In the genomic region with DNA sequence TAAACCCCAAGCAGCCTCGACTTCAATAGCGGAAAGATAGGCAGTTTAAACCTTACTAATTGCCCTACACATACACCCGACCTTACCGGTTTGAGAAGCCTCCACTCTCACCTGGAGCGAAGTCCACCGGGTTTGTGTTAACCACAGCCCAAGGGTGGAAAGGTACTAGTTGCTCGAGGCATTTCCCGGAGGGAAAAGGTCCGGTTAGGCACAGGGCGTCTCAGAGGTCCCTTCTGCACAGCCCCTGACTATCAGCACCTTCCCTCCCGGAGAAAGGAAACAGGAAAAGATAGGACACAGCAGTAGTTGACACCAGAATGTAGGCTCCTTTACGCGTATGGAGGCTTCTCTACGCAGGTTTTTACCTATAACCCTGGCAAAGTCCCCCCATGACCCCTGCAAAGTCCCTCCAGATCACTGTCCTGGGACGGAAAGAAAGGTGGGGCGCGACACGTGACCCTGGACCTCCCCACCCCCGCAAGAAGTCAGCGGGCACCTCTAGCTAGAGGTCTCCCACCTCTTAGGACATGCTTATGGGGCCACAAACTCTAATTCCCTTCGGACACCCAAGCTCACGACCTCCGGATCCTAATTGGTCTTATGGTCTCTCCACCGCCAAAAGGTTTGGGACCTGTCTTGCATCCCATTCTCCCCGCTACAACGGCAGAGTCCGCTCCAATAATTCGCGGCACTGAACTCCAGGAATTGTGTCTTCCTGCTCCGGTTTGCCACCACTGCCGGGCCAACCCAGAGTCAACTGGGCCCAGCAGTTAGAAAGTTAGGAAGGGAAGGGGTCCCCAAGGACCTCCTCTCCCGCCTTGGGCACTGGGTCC, we compare ENCODE assay signal across 8 mouse cellular contexts. TPM values are rescaled to one million over a fixed set of nuclear protein-coding genes. Genes with fewer than 3 reads are reported as not detected.
A peak's percentile ranks its signal among the peaks of the same experiment; 100 is the strongest.
DNase-seq lines count a peak whose midpoint lies in the region; ATAC-seq and TF ChIP-seq lines count a peak whose summit lies in the region.

No protein-coding gene starts in this region.

- H3K4me1 ChIP-seq in cerebellum, adult 2 months (ENCODE audit: control insufficient read depth, insufficient read depth, low read length) = peaks cover 3% of the 10 kb centered on the region; the same call in 1 of the 2 replicates
- H3K4me1 ChIP-seq in MEL (ENCODE audit: control insufficient read depth in 1 of 2, insufficient read depth in 2 of 2, low read length in 2 of 2) = peaks cover 7 to 18% of the 10 kb centered on the region in 2 experiments
- H3K4me1 ChIP-seq in forebrain, postnatal 0 days (ENCODE audit: insufficient read depth) = peaks cover 7% of the 10 kb centered on the region
- H3K4me1 ChIP-seq in midbrain, embryonic 14.5 days (ENCODE audit: control insufficient read depth, insufficient read depth, low read length) = peaks cover 23% of the 10 kb centered on the region

- peak overlapping the region; percentile 92 for H3K4me3 ChIP-seq in cerebellum, adult 2 months (replicated peaks; ENCODE audit: insufficient read depth, low read depth, low read length)
- peak overlapping the region; percentile 75 to 96 for H3K4me3 ChIP-seq in MEL (ENCODE audit: control insufficient read depth in 1 of 2, insufficient read depth in 1 of 2, low read depth in 2 of 2, low read length in 2 of 2)
- H3K4me3 ChIP-seq in forebrain, postnatal 0 days (ENCODE audit: low read depth, low read length) = peak overlapping the region; percentile 71
- H3K4me3 ChIP-seq in midbrain, embryonic 14.5 days (replicated peaks; ENCODE audit: low read depth, low read length) = peak overlapping the region; percentile 70

- H3K36me3 ChIP-seq in MEL (ENCODE audit: control insufficient read depth in 1 of 2, insufficient read depth in 2 of 2, low read length in 2 of 2) = peaks cover 0 to 18% of the 10 kb centered on the region in 2 experiments; a peak in 2 of 4 replicates
- H3K36me3 ChIP-seq in forebrain, postnatal 0 days (ENCODE audit: insufficient read depth) = no peaks in the 10 kb centered on the region
- no peaks in the 10 kb centered on the region for H3K36me3 ChIP-seq in midbrain, embryonic 14.5 days (ENCODE audit: control insufficient read depth, insufficient read depth, low read length)

- H3K4me2 ChIP-seq in forebrain, postnatal 0 days (ENCODE audit: low read depth) = peak overlapping the region; percentile 99
- H3K4me2 ChIP-seq in midbrain, embryonic 14.5 days (ENCODE audit: low read length) = peak overlapping the region; percentile 97

- 1% methylated on average over 32 of the region's 32 CpGs for WGBS in cerebellum, adult 2 months
- WGBS in forebrain, postnatal 0 days = 1% methylated on average over 32 of the region's 32 CpGs
- WGBS in midbrain, embryonic 14.5 days = 2% methylated on average over 32 of the region's 32 CpGs

- peak overlapping the region; percentile 15; the same call in 1 of the 2 replicates for H3K27ac ChIP-seq in cerebellum, adult 2 months (ENCODE audit: insufficient read depth, low read length)
- H3K27ac ChIP-seq in MEL (ENCODE audit: control insufficient read depth, low read depth, low read length) = 0 out of 2 replicates have a peak overlapping the region, but pooled peaks have one; percentile 8
- H3K27ac ChIP-seq in forebrain, postnatal 0 days (ENCODE audit: low read depth, low read length) = no peak overlapping the region
- no peak overlapping the region; the same call in 1 of the 2 replicates for H3K27ac ChIP-seq in midbrain, embryonic 14.5 days (replicated peaks; ENCODE audit: low read depth, low read length)

- TF ChIP-seq EP300 in MEL (IDR thresholded peaks at IDR 0.05; ENCODE audit: low read depth in 1 of 2, low read length in 2 of 2) = no peak

- no peak for TF ChIP-seq POLR2A in cerebellum, adult 2 months (IDR thresholded peaks at IDR 0.05; ENCODE audit: borderline replicate concordance, insufficient read depth, low read length)
- 0 out of 4 replicates have a peak, but pooled peaks of 1 of the 2 experiments have one; percentile 19 for TF ChIP-seq POLR2A in MEL (IDR thresholded peaks at IDR 0.05; ENCODE audit: control insufficient read depth in 1 of 2, insufficient read depth in 1 of 2, low read depth in 1 of 2, low read length in 2 of 2, poor library complexity in 1 of 2)

- TF ChIP-seq CTCF in cerebellum, adult 2 months (IDR thresholded peaks at IDR 0.05; ENCODE audit: borderline replicate concordance, insufficient read depth, low read depth, low read length) = no peak
- no peak for TF ChIP-seq CTCF in MEL (IDR thresholded peaks at IDR 0.05 in 2 of 3, conservative IDR thresholded peaks at IDR 0.05 in 1 of 3; ENCODE audit: control insufficient read depth in 1 of 3, insufficient read depth in 1 of 3, low read depth in 2 of 3, low read length in 3 of 3, poor library complexity in 1 of 3, severe bottlenecking in 1 of 3)
- no peak for TF ChIP-seq CTCF in forebrain, postnatal 0 days (IDR thresholded peaks at IDR 0.05; ENCODE audit: low read depth)

- no peaks in the 10 kb centered on the region for H3K27me3 ChIP-seq in cerebellum, adult 2 months (ENCODE audit: control insufficient read depth, insufficient read depth, low read length)
- 0 out of 4 replicates have a peak, but pooled peaks cover 0 to 1% of the 10 kb centered on the region in 2 experiments for H3K27me3 ChIP-seq in MEL (ENCODE audit: control insufficient read depth in 1 of 2, insufficient read depth in 2 of 2, low read length in 2 of 2)
- H3K27me3 ChIP-seq in forebrain, postnatal 0 days (ENCODE audit: insufficient read depth, low read length) = no peaks in the 10 kb centered on the region
- no peaks in the 10 kb centered on the region for H3K27me3 ChIP-seq in midbrain, embryonic 14.5 days (ENCODE audit: control insufficient read depth, insufficient read depth, low read length)

- peak in 1 of 2 experiments; percentile 38 for DNase-seq in cerebellum, adult 2 months
- DNase-seq in MEL (ENCODE audit: low read depth, low spot score) = peak; percentile 60
- DNase-seq in forebrain, postnatal 0 days = no peak
- peak; percentile 73 for DNase-seq in kidney, adult 9 months
- no peak for DNase-seq in midbrain, embryonic 14.5 days
- DNase-seq in right cerebral cortex, postnatal 36 days (ENCODE audit: low spot score in 2 of 2) = no peak

- peak overlapping the region; percentile 87 for H3K9ac ChIP-seq in MEL (ENCODE audit: control insufficient read depth, low read depth, low read length, poor library complexity, severe bottlenecking)
- H3K9ac ChIP-seq in forebrain, postnatal 0 days = peak overlapping the region; percentile 74
- H3K9ac ChIP-seq in midbrain, embryonic 14.5 days (replicated peaks; ENCODE audit: low read length) = peak overlapping the region; percentile 86

- TF ChIP-seq RAD21 in MEL (IDR thresholded peaks at IDR 0.05; ENCODE audit: low read depth, low read length) = no peak

- ATAC-seq in cerebellum, adult (ENCODE audit: insufficient number of reproducible peaks, low FRiP score, low TSS enrichment) = no peak
- ATAC-seq in forebrain, postnatal 0 days = no peak
- ATAC-seq in midbrain, embryonic 14.5 days (ENCODE audit: low FRiP score, low TSS enrichment) = no peak
- no peak for ATAC-seq in activated CD4-positive, CD25-positive, alpha-beta regulatory T cell, adult 4 months

- peaks cover 54% of the 10 kb centered on the region for H3K79me2 ChIP-seq in MEL (ENCODE audit: control insufficient read depth, insufficient read depth, low read length, poor library complexity)

- no peaks in the 10 kb centered on the region for H3K9me3 ChIP-seq in MEL (replicated peaks; ENCODE audit: insufficient read depth, low read length)
- no peaks in the 10 kb centered on the region for H3K9me3 ChIP-seq in forebrain, postnatal 0 days (ENCODE audit: low read length)
- H3K9me3 ChIP-seq in midbrain, embryonic 14.5 days (ENCODE audit: control insufficient read depth, low read length) = no peaks in the 10 kb centered on the region

TF ChIP-seq in MEL, 35 proteins besides CTCF, POLR2A, EP300 and RAD21 (continues in another document):
- peak; percentile 64; the same call in 1 of the 2 replicates for TF ChIP-seq MAX (IDR thresholded peaks at IDR 0.05; ENCODE audit: low read length)
- peak in 1 of 2 experiments; percentile 59; a peak in 1 of 4 replicates for TF ChIP-seq USF2 (IDR thresholded peaks at IDR 0.05; ENCODE audit: borderline replicate concordance in 1 of 2, insufficient read depth in 1 of 2, low read depth in 1 of 2, low read length in 2 of 2)
- 0 out of 2 replicates have a peak, but pooled peaks have one; percentile 19 for TF ChIP-seq ETS1 (IDR thresholded peaks at IDR 0.05; ENCODE audit: low read depth, low read length)
- TF ChIP-seq BHLHE40 (IDR thresholded peaks at IDR 0.05; ENCODE audit: borderline replicate concordance, low read depth, low read length) = peak; percentile 62; the same call in 1 of the 2 replicates
- TF ChIP-seq GABPA (IDR thresholded peaks at IDR 0.05; ENCODE audit: low read depth, low read length) = no peak
- no peak for TF ChIP-seq ZKSCAN1 (IDR thresholded peaks at IDR 0.05; ENCODE audit: low read depth, low read length)
- peak; percentile 60; the same call in 1 of the 2 replicates for TF ChIP-seq SIN3A (IDR thresholded peaks at IDR 0.05; ENCODE audit: low read length)
- no peak for TF ChIP-seq TBP (IDR thresholded peaks at IDR 0.05; ENCODE audit: low read depth, low read length)
- no peak for TF ChIP-seq POLR2AphosphoS5 (IDR thresholded peaks at IDR 0.05; ENCODE audit: borderline replicate concordance, low read depth, low read length)
- TF ChIP-seq RCOR1 (IDR thresholded peaks at IDR 0.05; ENCODE audit: low read depth, low read length) = 0 out of 2 replicates have a peak, but pooled peaks have one; percentile 7
- TF ChIP-seq MXI1 (IDR thresholded peaks at IDR 0.05; ENCODE audit: low read depth, low read length) = peak; percentile 58
- peak; percentile 91 for TF ChIP-seq USF1 (IDR thresholded peaks at IDR 0.05; ENCODE audit: low read depth, low read length)
- no peak for TF ChIP-seq NRF1 (IDR thresholded peaks at IDR 0.05; ENCODE audit: insufficient read depth, low read depth, low read length, poor library complexity, severe bottlenecking)
- no peak for TF ChIP-seq GATA1 (IDR thresholded peaks at IDR 0.05; ENCODE audit: low read depth, low read length)
- no peak for TF ChIP-seq POLR2AphosphoS2 (IDR thresholded peaks at IDR 0.05; ENCODE audit: low read length)
- no peak for TF ChIP-seq SMC3 (IDR thresholded peaks at IDR 0.05; ENCODE audit: low read depth, low read length)
- no peak for TF ChIP-seq CHD1 (IDR thresholded peaks at IDR 0.05; ENCODE audit: low read depth, low read length)

RNA-seq across cellular contexts. Expression of a gene that starts 1.1 kb away (rescaled TPM):
- polyA plus RNA-seq in cerebellum, adult 2 months (2012; rRNA removed) = 41.5 and 42.8 TPM in 2 replicates
- total RNA-seq in MEL (2012; rRNA removed) = 63.0 and 70.5 TPM in 2 replicates
- polyA plus RNA-seq in MEL (2012; ENCODE audit: insufficient read depth in 1 of 2, insufficient read length in 2 of 2, low read depth in 1 of 2, low replicate concordance in 2 of 2, missing spikeins in 1 of 2) = 10 to 100 TPM; 39.0 to 59.6 TPM
- 53.2 and 60.7 TPM in 2 replicates for total RNA-seq in forebrain, postnatal 0 days (2014; rRNA removed)
- polyA plus RNA-seq in forebrain, postnatal 0 days (2015; fragmentation: Nextera tagmentation; extraction: Ambion mirVana) = 24.5 and 28.6 TPM in 2 replicates
- polyA plus RNA-seq in midbrain, embryonic 14.5 days (2014; fragmentation: Nextera tagmentation; extraction: Ambion mirVana) = 28.7 and 29.0 TPM in 2 replicates
- 1 to 10 TPM; 1.5 to 2.0 TPM for polyA plus RNA-seq in activated CD4-positive, CD25-positive, alpha-beta regulatory T cell, adult 4 months (2017; shearing (Covaris generic))

Comparison
In these comparisons a context has a peak if more than half of its experiments do, and no peak if none do; other contexts are left out.
1. DNase-seq: peak in MEL (single experiment) and kidney, adult 9 months (single experiment); none in forebrain, postnatal 0 days (single experiment), midbrain, embryonic 14.5 days (single experiment) and right cerebral cortex, postnatal 36 days (0 of 2).
2. H3K27ac ChIP-seq: peak in cerebellum, adult 2 months (single experiment) and MEL (single experiment); none in forebrain, postnatal 0 days (single experiment) and midbrain, embryonic 14.5 days (single experiment).
3. Peak in every context shown above with its lines, with median percentiles within 50 percentile points of each other: H3K4me3 ChIP-seq and H3K9ac ChIP-seq.